Mouse (Mus musculus) MEL (cell line): ENCODE data around the gene Wnt9a. TPM values are rescaled to one million over a fixed set of nuclear protein-coding genes. Genes with fewer than 3 reads are reported as not detected.

Experiments used
- DNase-seq: peaks from one replicate; pipeline ENCODE4 v3.0.0; 2011; ENCODE audit warnings: low read depth, low spot score
- H3K27ac ChIP-seq: 2 replicates; pipeline ENCODE4 v1.5.1; 2012; ENCODE audit warnings: low read depth, mild to moderate bottlenecking, control low read depth, low read length, moderate library complexity; ENCODE audit not compliant: control insufficient read depth
- H3K27me3 ChIP-seq, 2 experiments: fragments of 150-350 bp in 1 of 2; sonication (generic) in 1 of 2; 2 replicates each; pipeline ENCODE4 v1.6.1; 2012; ENCODE audit warnings: low read length in 2 of 2, mild to moderate bottlenecking in 2 of 2, improper control_type of control experiment in 1 of 2, moderate library complexity in 1 of 2; ENCODE audit not compliant: insufficient read depth in 2 of 2, control insufficient read depth in 1 of 2
- H3K36me3 ChIP-seq, 2 experiments: 2 replicates each; pipeline ENCODE4 v1.6.1; 2012 to 2014; ENCODE audit warnings: low read length in 2 of 2, improper control_type of control experiment in 1 of 2, inconsistent platforms in 1 of 2, mild to moderate bottlenecking in 1 of 2; ENCODE audit not compliant: insufficient read depth in 2 of 2, control insufficient read depth in 1 of 2
- H3K4me1 ChIP-seq, 2 experiments: fragments of 150-350 bp in 1 of 2; sonication (generic) in 1 of 2; 2 replicates each; pipeline ENCODE4 v1.6.1; 2012; ENCODE audit warnings: low read length in 2 of 2, improper control_type of control experiment in 1 of 2, mild to moderate bottlenecking in 1 of 2; ENCODE audit not compliant: insufficient read depth in 2 of 2, control insufficient read depth in 1 of 2
- H3K4me3 ChIP-seq, 2 experiments: fragments of 150-350 bp in 1 of 2; sonication (generic) in 1 of 2; 2 replicates each; pipeline ENCODE4 v1.5.1; 2012; ENCODE audit warnings: low read depth in 2 of 2, low read length in 2 of 2, mild to moderate bottlenecking in 2 of 2, moderate library complexity in 2 of 2, control low read depth in 1 of 2, improper control_type of control experiment in 1 of 2; ENCODE audit not compliant: control insufficient read depth in 1 of 2, insufficient read depth in 1 of 2
- H3K79me2 ChIP-seq: 2 replicates; pipeline ENCODE4 v1.6.1; 2012; ENCODE audit warnings: mild to moderate bottlenecking, low read length, moderate library complexity; ENCODE audit not compliant: control insufficient read depth, poor library complexity, insufficient read depth
- H3K9ac ChIP-seq: 2 replicates; pipeline ENCODE4 v1.6.1; 2012; ENCODE audit warnings: low read depth, mild to moderate bottlenecking, control low read depth, low read length, moderate library complexity; ENCODE audit not compliant: control insufficient read depth, poor library complexity, severe bottlenecking
- H3K9me3 ChIP-seq: fragments of 150-350 bp; sonication (generic); replicated peaks from 2 replicates; pipeline ENCODE4 v1.6.1; 2012; ENCODE audit warnings: mild to moderate bottlenecking, low read length, improper control_type of control experiment, moderate library complexity; ENCODE audit not compliant: insufficient read depth
- BHLHE40 ChIP-seq: IDR thresholded peaks from 2 replicates; pipeline ENCODE4 v1.6.1; 2012; ENCODE audit warnings: low read depth, mild to moderate bottlenecking, inconsistent platforms, low read length, improper control_type of control experiment, borderline replicate concordance
- EP300 ChIP-seq, 2 experiments: IDR thresholded peaks; 2 replicates each; pipeline ENCODE4 v1.6.1; 2011; ENCODE audit warnings: improper control_type of control experiment in 2 of 2, low read length in 2 of 2, low read depth in 1 of 2, mild to moderate bottlenecking in 1 of 2
- GATA1 ChIP-seq: IDR thresholded peaks from 2 replicates; pipeline ENCODE4 v1.6.1; 2011; ENCODE audit warnings: low read depth, low read length, improper control_type of control experiment
- HCFC1 ChIP-seq: IDR thresholded peaks from 2 replicates; pipeline ENCODE4 v1.6.1; 2012; ENCODE audit warnings: low read depth, mild to moderate bottlenecking, inconsistent platforms, low read length, improper control_type of control experiment, moderate library complexity
- JUND ChIP-seq: IDR thresholded peaks from 2 replicates; pipeline ENCODE4 v1.6.1; 2011; ENCODE audit warnings: low read depth, mild to moderate bottlenecking, improper control_type of control experiment, low read length
- MAX ChIP-seq: IDR thresholded peaks from 2 replicates; pipeline ENCODE4 v1.6.1; 2011; ENCODE audit warnings: low read length, improper control_type of control experiment
- MAZ ChIP-seq: IDR thresholded peaks from 2 replicates; pipeline ENCODE4 v1.6.1; 2012; ENCODE audit warnings: low read depth, mild to moderate bottlenecking, inconsistent platforms, low read length, improper control_type of control experiment
- MEF2A ChIP-seq: IDR thresholded peaks from 2 replicates; pipeline ENCODE4 v1.6.1; 2014; ENCODE audit warnings: low read depth, mild to moderate bottlenecking, inconsistent platforms, low read length, improper control_type of control experiment; ENCODE audit not compliant: poor library complexity, insufficient replicate concordance, severe bottlenecking; ENCODE audit errors: extremely low read depth
- MXI1 ChIP-seq: IDR thresholded peaks from 2 replicates; pipeline ENCODE4 v1.6.1; 2011; ENCODE audit warnings: mild to moderate bottlenecking, low read depth, low read length, improper control_type of control experiment
- MYB ChIP-seq: IDR thresholded peaks from 2 replicates; pipeline ENCODE4 v1.6.1; 2011; ENCODE audit warnings: mild to moderate bottlenecking, low read depth, low read length, improper control_type of control experiment
- NELFE ChIP-seq: IDR thresholded peaks from 2 replicates; pipeline ENCODE4 v1.6.1; 2011; ENCODE audit warnings: low read depth, low read length, improper control_type of control experiment
- POLR2A ChIP-seq, 2 experiments: IDR thresholded peaks; 2 replicates each; pipeline ENCODE4 v1.6.1; 2011 to 2012; ENCODE audit warnings: low read length in 2 of 2, mild to moderate bottlenecking in 2 of 2, control low read depth in 1 of 2, improper control_type of control experiment in 1 of 2, low read depth in 1 of 2, moderate library complexity in 1 of 2; ENCODE audit not compliant: control insufficient read depth in 1 of 2, insufficient read depth in 1 of 2, poor library complexity in 1 of 2
- POLR2AphosphoS5 ChIP-seq: IDR thresholded peaks from 2 replicates; pipeline ENCODE4 v1.6.1; 2012; ENCODE audit warnings: low read depth, borderline replicate concordance, mild to moderate bottlenecking, inconsistent platforms, low read length, moderate library complexity, mixed read lengths
- RCOR1 ChIP-seq: IDR thresholded peaks from 2 replicates; pipeline ENCODE4 v1.6.1; 2012; ENCODE audit warnings: low read depth, mild to moderate bottlenecking, inconsistent platforms, low read length, improper control_type of control experiment
- SIN3A ChIP-seq: IDR thresholded peaks from 2 replicates; pipeline ENCODE4 v1.6.1; 2012; ENCODE audit warnings: low read length, improper control_type of control experiment, inconsistent platforms
- SMC3 ChIP-seq: IDR thresholded peaks from 2 replicates; pipeline ENCODE4 v1.6.1; 2011; ENCODE audit warnings: low read depth, low read length, improper control_type of control experiment
- TBP ChIP-seq: IDR thresholded peaks from 2 replicates; pipeline ENCODE4 v1.8.0; 2011; ENCODE audit warnings: low read depth, low read length, improper control_type of control experiment
- USF1 ChIP-seq: IDR thresholded peaks from 2 replicates; pipeline ENCODE4 v1.6.1; 2014; ENCODE audit warnings: low read depth, mild to moderate bottlenecking, inconsistent platforms, low read length, improper control_type of control experiment, moderate library complexity
- ZC3H11A ChIP-seq: IDR thresholded peaks from 2 replicates; pipeline ENCODE4 v1.6.1; 2012; ENCODE audit warnings: low read depth, mild to moderate bottlenecking, inconsistent platforms, low read length, improper control_type of control experiment
- ZMIZ1 ChIP-seq: IDR thresholded peaks from 2 replicates; pipeline ENCODE4 v1.6.1; 2012; ENCODE audit warnings: low read depth, mild to moderate bottlenecking, inconsistent platforms, low read length, improper control_type of control experiment, moderate library complexity
- ZNF384 ChIP-seq: IDR thresholded peaks from 2 replicates; pipeline ENCODE4 v1.6.1; 2012; ENCODE audit warnings: low read depth, mild to moderate bottlenecking, inconsistent platforms, low read length, improper control_type of control experiment
- polyA plus RNA-seq, 2 experiments: library from polyadenylated mRNA; stranded (reverse) in 1 of 2; unstranded in 1 of 2; fragments of >175 nt in 1 of 2; fragments of >200 nt in 1 of 2; gene quantifications; 2 replicates each; pipeline versions ENCODE4 v1.2.1 to v1.2.4; 2012; ENCODE audit warnings: low replicate concordance in 2 of 2, low read depth in 1 of 2; ENCODE audit not compliant: insufficient read length in 2 of 2, insufficient read depth in 1 of 2, missing spikeins in 1 of 2
- total RNA-seq: library from RNA; depleted of rRNA; stranded (reverse); fragments of 300-350 nt; gene quantifications from 2 replicates; pipeline ENCODE4 v1.2.3, GENCODE M21; 2012

Gene Wnt9a
- total and polyA plus RNA-seq, 3 experiments = not detected

- H3K4me3 ChIP-seq = no peak overlapping the region
- H3K4me1 ChIP-seq = no peaks in the 10 kb centered on the region
- H3K27me3 ChIP-seq = peaks cover 0 to 2% of the 10 kb centered on the region in 2 experiments; a peak in 2 of 4 replicates
- H3K36me3 ChIP-seq = no peaks in the 10 kb centered on the region
- no peaks in the 10 kb centered on the region for H3K79me2 ChIP-seq
- no peak overlapping the region for H3K9ac ChIP-seq
- TF ChIP-seq RCOR1 = no peak
- no peak for TF ChIP-seq SMC3
- H3K9me3 ChIP-seq = no peaks in the 10 kb centered on the region
- no peak for DNase-seq
- no peak overlapping the region for H3K27ac ChIP-seq
These were observed 48.1 kb downstream of the Wnt9a start for GRCm38 (mm10) chr11:59354793-59355192.

- Histone ChIP-seq H3K27me3 (no peaks in the 10 kb centered on the region; a peak in 2 of 4 replicates), H3K9me3 (no peaks in the 10 kb centered on the region), H3K27ac (no peak overlapping the region)
These were observed 50.2 kb downstream of the Wnt9a start for GRCm38 (mm10) chr11:59356874-59357289.

GRCm38 (mm10) chr11:59361291-59361690 is 54.6 kb downstream of the Wnt9a start:
- Histone ChIP-seq H3K27me3 (no peaks in the 10 kb centered on the region; a peak in 1 of 4 replicates), H3K79me2 (no peaks in the 10 kb centered on the region), H3K4me1 (peaks cover 2 to 17% of the 10 kb centered on the region in 2 experiments; a peak in 3 of 4 replicates), H3K36me3 (peaks cover 0 to 9% of the 10 kb centered on the region in 2 experiments; a peak in 2 of 4 replicates), H3K9ac (no peak overlapping the region; the same call in 1 of the 2 replicates), H3K4me3 (no peak overlapping the region), H3K9me3 (no peaks in the 10 kb centered on the region), H3K27ac (peak overlapping the region; percentile 7; the same call in 1 of the 2 replicates)
- DNase-seq = peak; percentile 77
- 0 out of 2 replicates have a peak, but pooled peaks have one; percentile 11 for TF ChIP-seq MAZ
- TF ChIP-seq POLR2A (IDR thresholded peaks at IDR 0.05; ENCODE audit: control insufficient read depth in 1 of 2, insufficient read depth in 1 of 2, low read depth in 1 of 2, low read length in 2 of 2, poor library complexity in 1 of 2) = no peak
- no peak for TF ChIP-seq BHLHE40
- 0 out of 4 replicates have a peak, but pooled peaks of 1 of the 2 experiments have one; percentile 10 for TF ChIP-seq EP300 (IDR thresholded peaks at IDR 0.05; ENCODE audit: low read depth in 1 of 2, low read length in 2 of 2)
- TF ChIP-seq SIN3A = peak; percentile 49; the same call in 1 of the 2 replicates
- no peak for TF ChIP-seq GATA1
- no peak for TF ChIP-seq ZC3H11A
- no peak for TF ChIP-seq ZNF384
- no peak for TF ChIP-seq MAX
- no peak for TF ChIP-seq HCFC1
- no peak for TF ChIP-seq MEF2A
- TF ChIP-seq TBP = 0 out of 2 replicates have a peak, but pooled peaks have one; percentile 31
- TF ChIP-seq USF1 = no peak
- no peak for TF ChIP-seq ZMIZ1

More at GRCm38 (mm10) chr11:59356874-59357289, 50.2 kb downstream of the Wnt9a start:
- Histone ChIP-seq H3K9ac (no peak overlapping the region), H3K36me3 (peaks cover 0 to 9% of the 10 kb centered on the region in 2 experiments; a peak in 2 of 4 replicates), H3K4me3 (no peak overlapping the region)
- TF ChIP-seq MYB = no peak
- no peak for TF ChIP-seq BHLHE40
- no peak for TF ChIP-seq SIN3A
- TF ChIP-seq HCFC1 = no peak
- no peak for TF ChIP-seq POLR2AphosphoS5
- TF ChIP-seq MXI1 = no peak
- no peak for TF ChIP-seq NELFE
- TF ChIP-seq JUND = no peak
- TF ChIP-seq, all 39 proteins: peak for 0
- H3K4me1 ChIP-seq = peaks cover 2 to 13% of the 10 kb centered on the region in 2 experiments; a peak in 3 of 4 replicates
- no peaks in the 10 kb centered on the region for H3K79me2 ChIP-seq
- no peak for DNase-seq
